Mouse (Mus musculus) thymus, adult 2 months (tissue): ENCODE results near the gene Arl8b. TPM values are rescaled to one million over a fixed set of nuclear protein-coding genes. Genes with fewer than 3 reads are reported as not detected.
A peak's percentile ranks its signal among the peaks of the same experiment; 100 is the strongest.

Source experiments
- DNase-seq: peaks from one replicate; pipeline ENCODE4 v3.0.0; 2021
- H3K27ac ChIP-seq: fragments of 200-500 bp; 2 replicates; pipeline ENCODE4 v1.5.1; 2012; ENCODE audit warnings: low read length, control low read depth; ENCODE audit not compliant: control insufficient read depth, insufficient read depth
- H3K27me3 ChIP-seq: fragments of 200-500 bp; 2 replicates; pipeline ENCODE4 v1.6.1; 2012; ENCODE audit warnings: mild to moderate bottlenecking, low read length, moderate library complexity, mixed read lengths; ENCODE audit not compliant: control insufficient read depth, insufficient read depth
- H3K36me3 ChIP-seq: fragments of 200-500 bp; 2 replicates; pipeline ENCODE4 v1.6.1; 2012; ENCODE audit warnings: mild to moderate bottlenecking, low read length, moderate library complexity; ENCODE audit not compliant: control insufficient read depth, insufficient read depth
- H3K4me1 ChIP-seq: fragments of 200-500 bp; replicated peaks from 2 replicates; pipeline ENCODE4 v1.6.1; 2012; ENCODE audit warnings: low read length; ENCODE audit not compliant: control insufficient read depth, insufficient read depth
- H3K4me3 ChIP-seq: fragments of 200-500 bp; 2 replicates; pipeline ENCODE4 v1.5.1; 2012; ENCODE audit warnings: mild to moderate bottlenecking, low read length, control low read depth, moderate library complexity; ENCODE audit not compliant: control insufficient read depth, insufficient read depth
- CTCF ChIP-seq: fragments of 200-500 bp; IDR thresholded peaks from 2 replicates; pipeline ENCODE4 v1.5.1; 2012; ENCODE audit warnings: mild to moderate bottlenecking, control low read depth, low read length, moderate library complexity, borderline replicate concordance; ENCODE audit not compliant: control insufficient read depth, poor library complexity, insufficient read depth; ENCODE audit errors: extremely low read depth
- POLR2A ChIP-seq: fragments of 200-500 bp; IDR thresholded peaks from 2 replicates; pipeline ENCODE4 v1.6.1; 2012; ENCODE audit warnings: mild to moderate bottlenecking, low read length, control low read depth, moderate library complexity; ENCODE audit not compliant: control insufficient read depth, poor library complexity, insufficient read depth; ENCODE audit errors: extremely low read depth
- WGBS: fragments of 180-500 bp; shearing (Covaris S2); methylation state at CpG from one replicate; pipeline ENCODE4 v1.1.7; 2018; 5-methylcytosine and 5-hydroxymethylcytosine counted together
- polyA plus RNA-seq: library from polyadenylated mRNA; depleted of rRNA; stranded (reverse); fragments of >200 nt; gene quantifications from 2 replicates; pipeline ENCODE4 v1.2.3, GENCODE M21; 2012

Arl8b gene
- polyA plus RNA-seq, 1 experiment = 22.1 TPM

DNA sequence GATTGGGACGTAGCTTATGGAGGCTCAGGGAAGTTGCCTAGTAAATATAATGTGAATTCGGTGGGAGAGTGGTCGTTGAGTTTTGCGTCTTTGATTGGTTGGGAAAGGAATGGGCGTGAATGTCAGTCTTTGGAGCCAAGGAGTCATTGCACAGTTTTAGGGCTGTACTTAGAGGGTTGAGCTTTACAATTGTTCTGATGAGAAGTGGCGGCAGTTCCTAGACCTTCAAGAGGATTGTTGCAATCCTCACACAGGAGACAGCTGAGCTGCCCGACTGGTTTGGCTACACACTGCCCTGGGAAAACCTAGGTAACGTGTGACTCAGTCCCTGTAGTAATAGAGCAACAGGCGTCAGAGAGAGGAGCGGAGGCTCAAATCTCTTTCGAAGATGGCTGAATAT is 1.2 kb downstream of the Arl8b start:
- 18% methylated on average over 11 of the region's 11 CpGs for WGBS
- H3K4me1 ChIP-seq = peaks cover 8% of the 10 kb centered on the region
- DNase-seq = no peak

GRCm38 (mm10) chr6:108784796-108785195 is 1.9 kb downstream of the Arl8b start:
- Histone ChIP-seq H3K36me3 (no peaks in the 10 kb centered on the region), H3K4me3 (no peak overlapping the region), H3K27me3 (no peaks in the 10 kb centered on the region), H3K27ac (no peak overlapping the region), H3K4me1 (peaks cover 8% of the 10 kb centered on the region)
- TF ChIP-seq CTCF (no peak), POLR2A (no peak)
- 3% methylated on average over 5 of the region's 5 CpGs for WGBS
- no peak for DNase-seq

More for the DNA sequence above, 1.2 kb downstream of the Arl8b start:
- Histone ChIP-seq H3K27me3 (no peaks in the 10 kb centered on the region), H3K27ac (no peak overlapping the region), H3K4me3 (peak overlapping the region; percentile 30; the same call in 1 of the 2 replicates), H3K36me3 (no peaks in the 10 kb centered on the region)
- TF ChIP-seq CTCF = no peak
- TF ChIP-seq POLR2A = no peak

- no peak for TF ChIP-seq POLR2A
- no peak for TF ChIP-seq CTCF
- WGBS = 87% methylated on average over 3 of the region's 3 CpGs
- DNase-seq = no peak
- Histone ChIP-seq H3K36me3 (no peaks in the 10 kb centered on the region), H3K27me3 (no peaks in the 10 kb centered on the region), H3K27ac (no peak overlapping the region), H3K4me1 (peaks cover 8% of the 10 kb centered on the region), H3K4me3 (no peak overlapping the region)
Measured at GRCm38 (mm10) chr6:108785551-108785950, 2.7 kb downstream of the Arl8b start.

GRCm38 (mm10) chr6:108791498-108791897 is 8.6 kb downstream of the Arl8b start:
- TF ChIP-seq CTCF (no peak), POLR2A (no peak)
- 93% methylated on average over 5 of the region's 5 CpGs for WGBS
- H3K4me3 ChIP-seq = no peak overlapping the region
- peaks cover 3% of the 10 kb centered on the region; the same call in 1 of the 2 replicates for H3K4me1 ChIP-seq
- no peak overlapping the region for H3K27ac ChIP-seq
- H3K36me3 ChIP-seq = no peaks in the 10 kb centered on the region
- no peaks in the 10 kb centered on the region for H3K27me3 ChIP-seq
- DNase-seq = no peak

- Histone ChIP-seq H3K36me3 (no peaks in the 10 kb centered on the region), H3K4me3 (no peak overlapping the region), H3K4me1 (peaks cover 3% of the 10 kb centered on the region; the same call in 1 of the 2 replicates), H3K27me3 (no peaks in the 10 kb centered on the region), H3K27ac (no peak overlapping the region)
- WGBS = 100% methylated on average over 1 of the region's 1 CpGs
- TF ChIP-seq CTCF (no peak), POLR2A (no peak)
- DNase-seq = no peak
Measured at GRCm38 (mm10) chr6:108795912-108796311, 13.0 kb downstream of the Arl8b start.

DNA sequence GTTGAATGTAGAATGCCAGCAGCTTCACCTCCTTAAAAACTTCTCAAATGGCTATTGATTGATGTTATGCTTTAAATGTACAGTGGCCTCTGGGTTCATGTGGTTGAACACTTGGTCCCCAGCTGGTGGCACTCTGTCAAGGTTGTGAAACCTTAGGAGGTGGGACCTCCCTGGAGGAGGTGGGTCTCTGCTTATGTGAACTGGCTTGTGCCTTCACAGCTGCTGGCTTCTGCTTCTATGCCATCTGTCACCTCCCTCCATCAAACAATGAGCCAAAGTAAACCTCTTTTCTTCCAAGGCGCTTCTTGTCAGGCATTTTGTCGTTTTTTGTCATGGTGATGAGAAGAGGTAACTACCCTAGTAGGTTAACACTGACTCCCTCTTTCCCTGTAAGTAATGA is 13.8 kb downstream of the Arl8b start:
- DNase-seq = peak; percentile 19
- H3K4me1 ChIP-seq = peaks cover 3% of the 10 kb centered on the region; the same call in 1 of the 2 replicates
- H3K27ac ChIP-seq = no peak overlapping the region
- WGBS = 80% methylated on average over 2 of the region's 2 CpGs
- H3K36me3 ChIP-seq = no peaks in the 10 kb centered on the region
- H3K27me3 ChIP-seq = no peaks in the 10 kb centered on the region
- no peak overlapping the region for H3K4me3 ChIP-seq
- no peak for TF ChIP-seq CTCF
- TF ChIP-seq POLR2A = no peak

- TF ChIP-seq CTCF (no peak), POLR2A (no peak)
- H3K36me3 ChIP-seq = no peaks in the 10 kb centered on the region
- DNase-seq = no peak
- H3K27me3 ChIP-seq = no peaks in the 10 kb centered on the region
- no peak overlapping the region for H3K4me3 ChIP-seq
- no peak overlapping the region for H3K27ac ChIP-seq
- peaks cover 2% of the 10 kb centered on the region for H3K4me1 ChIP-seq
- WGBS = 80% methylated on average over 1 of the region's 1 CpGs
Measured at GRCm38 (mm10) chr6:108805194-108805593, 22.3 kb downstream of the Arl8b start.
